Mouse (Mus musculus) kidney, adult 2 months (tissue): Measurements from ENCODE around the gene Sept6. TPM values are rescaled to one million over a fixed set of nuclear protein-coding genes. Genes with fewer than 3 reads are reported as not detected.

Source experiments
- DNase-seq: peaks from one replicate; pipeline ENCODE4 v3.0.0; 2021
- H3K27ac ChIP-seq: fragments of 200-500 bp; 2 replicates; pipeline ENCODE4 v1.5.1; 2012; ENCODE audit warnings: low read depth, low read length, control low read depth, inconsistent platforms; ENCODE audit not compliant: insufficient read depth
- H3K27me3 ChIP-seq: fragments of 200-500 bp; replicated peaks from 2 replicates; pipeline ENCODE4 v1.6.1; 2012; ENCODE audit warnings: mild to moderate bottlenecking, moderate library complexity, low read length, inconsistent platforms; ENCODE audit not compliant: control insufficient read depth, insufficient read depth
- H3K36me3 ChIP-seq: fragments of 200-500 bp; 2 replicates; pipeline ENCODE4 v1.6.1; 2012; ENCODE audit warnings: mild to moderate bottlenecking, moderate library complexity, low read length, inconsistent platforms; ENCODE audit not compliant: control insufficient read depth, insufficient read depth
- H3K4me1 ChIP-seq: fragments of 200-500 bp; 2 replicates; pipeline ENCODE4 v1.6.1; 2011; ENCODE audit warnings: low read length; ENCODE audit not compliant: control insufficient read depth, insufficient read depth
- H3K4me3 ChIP-seq: fragments of 200-500 bp; 2 replicates; pipeline ENCODE4 v1.5.1; 2011; ENCODE audit warnings: mild to moderate bottlenecking, low read depth, low read length, control low read depth; ENCODE audit not compliant: insufficient read depth
- CTCF ChIP-seq: fragments of 200-500 bp; conservative IDR thresholded peaks from 2 replicates; pipeline ENCODE4 v1.5.1; 2011; ENCODE audit warnings: low read depth, mild to moderate bottlenecking, control low read depth, low read length, moderate library complexity, mixed read lengths; ENCODE audit not compliant: insufficient read depth, insufficient read length
- POLR2A ChIP-seq: fragments of 200-500 bp; IDR thresholded peaks from one replicate; pipeline ENCODE4 v1.6.1; 2011; ENCODE audit warnings: low read depth, low read length, control low read depth
- WGBS: fragments of 180-500 bp; shearing (Covaris S2); methylation state at CpG from one replicate; pipeline ENCODE4 v1.1.7; 2018; 5-methylcytosine and 5-hydroxymethylcytosine counted together
- polyA plus RNA-seq: library from polyadenylated mRNA; depleted of rRNA; stranded (reverse); fragments of >200 nt; gene quantifications from 2 replicates; pipeline ENCODE4 v1.2.3, GENCODE M21; 2012

Gene Sept6
- polyA plus RNA-seq, 1 experiment, result 5.7 TPM

GRCm38 (mm10) chrX:36982892-36983653 lies 8.5 kb downstream of the Sept6 start:
- peak; percentile 7 for DNase-seq
- H3K27ac ChIP-seq, result no peak overlapping the region

GRCm38 (mm10) chrX:36980563-36981187 lies 10.9 kb downstream of the Sept6 start:
- 76% methylated on average over 10 of the region's 10 CpGs for WGBS

More at GRCm38 (mm10) chrX:36982892-36983653, 8.5 kb downstream of the Sept6 start:
- Histone ChIP-seq H3K4me1 (no peaks in the 10 kb centered on the region), H3K27me3 (no peaks in the 10 kb centered on the region), H3K4me3 (no peak overlapping the region), H3K36me3 (no peaks in the 10 kb centered on the region)
- no peak for TF ChIP-seq CTCF
- TF ChIP-seq POLR2A, result no peak
- WGBS, result 37% methylated on average over 8 of the region's 8 CpGs

GRCm38 (mm10) chrX:36977863-36978262 lies 13.7 kb downstream of the Sept6 start:
- Histone ChIP-seq H3K27me3 (no peaks in the 10 kb centered on the region), H3K27ac (no peak overlapping the region), H3K4me1 (no peaks in the 10 kb centered on the region), H3K36me3 (no peaks in the 10 kb centered on the region), H3K4me3 (no peak overlapping the region)
- no peak for TF ChIP-seq CTCF
- TF ChIP-seq POLR2A, result no peak
- 91% methylated on average over 2 of the region's 2 CpGs for WGBS
- no peak for DNase-seq

More at GRCm38 (mm10) chrX:36980563-36981187, 10.9 kb downstream of the Sept6 start:
- Histone ChIP-seq H3K36me3 (no peaks in the 10 kb centered on the region), H3K27ac (no peak overlapping the region), H3K27me3 (no peaks in the 10 kb centered on the region), H3K4me3 (no peak overlapping the region), H3K4me1 (no peaks in the 10 kb centered on the region)
- TF ChIP-seq POLR2A (no peak), CTCF (no peak)
- no peak for DNase-seq

DNA sequence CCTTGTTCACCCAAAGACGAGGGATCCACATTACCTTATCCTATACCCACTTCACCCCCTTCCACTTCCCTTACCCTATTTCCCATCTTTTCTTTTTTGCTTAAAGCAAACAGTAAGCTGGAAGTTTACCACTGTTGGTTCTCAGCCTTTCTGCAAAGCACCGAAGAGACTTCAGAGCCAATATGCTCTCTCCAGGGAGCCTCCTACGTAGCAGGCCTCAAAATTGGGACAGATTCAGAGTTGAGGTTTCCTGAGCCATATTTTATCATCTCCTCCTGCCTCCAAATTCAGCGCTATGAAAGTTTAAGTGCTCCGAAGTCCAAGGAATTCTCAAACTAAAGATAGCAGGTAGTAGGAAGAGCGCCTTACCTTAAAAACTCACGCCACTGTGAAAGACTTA lies 14.6 kb downstream of the Sept6 start:
- no peak for TF ChIP-seq POLR2A
- no peak overlapping the region for H3K27ac ChIP-seq
- H3K27me3 ChIP-seq, result no peaks in the 10 kb centered on the region
- H3K4me3 ChIP-seq, result no peak overlapping the region
- no peak for DNase-seq
- WGBS, result 88% methylated on average over 7 of the region's 7 CpGs
- H3K36me3 ChIP-seq, result no peaks in the 10 kb centered on the region
- no peaks in the 10 kb centered on the region for H3K4me1 ChIP-seq

GRCm38 (mm10) chrX:36976272-36976671 lies 15.3 kb downstream of the Sept6 start:
- WGBS, result 85% methylated on average over 4 of the region's 4 CpGs
- Histone ChIP-seq H3K27me3 (no peaks in the 10 kb centered on the region), H3K36me3 (no peaks in the 10 kb centered on the region), H3K4me3 (no peak overlapping the region), H3K4me1 (no peaks in the 10 kb centered on the region), H3K27ac (no peak overlapping the region)
- DNase-seq, result no peak
- no peak for TF ChIP-seq POLR2A
- no peak for TF ChIP-seq CTCF

- no peaks in the 10 kb centered on the region for H3K4me1 ChIP-seq
Measured at GRCm38 (mm10) chrX:36974905-36975304, 16.7 kb downstream of the Sept6 start.

GRCm38 (mm10) chrX:36972951-36973471 lies 18.6 kb downstream of the Sept6 start:
- Histone ChIP-seq H3K27ac (no peak overlapping the region), H3K36me3 (no peaks in the 10 kb centered on the region), H3K27me3 (no peaks in the 10 kb centered on the region), H3K4me1 (no peaks in the 10 kb centered on the region), H3K4me3 (no peak overlapping the region)
- 62% methylated on average over 5 of the region's 5 CpGs for WGBS
- no peak for DNase-seq
- TF ChIP-seq CTCF, result no peak
- TF ChIP-seq POLR2A, result no peak

More at GRCm38 (mm10) chrX:36974905-36975304, 16.7 kb downstream of the Sept6 start:
- TF ChIP-seq CTCF, result no peak
- no peak for TF ChIP-seq POLR2A
- no peaks in the 10 kb centered on the region for H3K27me3 ChIP-seq
- DNase-seq, result no peak
- no peaks in the 10 kb centered on the region for H3K36me3 ChIP-seq
- no peak overlapping the region for H3K27ac ChIP-seq
- WGBS, result 49% methylated on average over 5 of the region's 5 CpGs
- no peak overlapping the region for H3K4me3 ChIP-seq
